Mouse (Mus musculus) retina, postnatal 1 day (tissue): ENCODE measurements around the gene Nptn.
"Not testable (repeated sequence)": the region's sequence is repeated elsewhere in the genome, so short reads cannot be mapped to it uniquely, and the experiment has no call there.

Experiments used
- DNase-seq: peaks from one replicate; pipeline ENCODE4 v3.0.0-alpha.2; 2012

The Nptn gene

DNA sequence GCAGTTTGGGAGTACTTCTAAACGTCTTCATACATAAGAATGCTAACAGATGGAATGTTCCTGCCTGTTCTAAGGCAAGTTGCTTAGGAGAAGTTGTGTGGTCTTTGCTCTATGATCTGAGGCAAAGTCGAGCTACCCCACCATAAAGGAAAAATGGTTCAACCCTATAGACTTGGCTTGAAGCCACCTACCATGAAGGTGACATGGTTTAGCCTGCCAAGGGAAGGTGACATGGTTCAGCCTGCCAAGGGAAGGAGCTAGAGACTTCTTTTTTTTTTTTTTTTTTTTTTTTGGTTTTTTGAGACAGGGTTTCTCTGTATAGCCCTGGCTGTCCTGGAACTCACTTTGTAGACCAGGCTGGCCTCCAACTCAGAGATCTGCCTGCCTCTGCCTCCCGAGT lies 16.1 kb upstream of the Nptn start:
- not testable (repeated sequence) for DNase-seq

DNA sequence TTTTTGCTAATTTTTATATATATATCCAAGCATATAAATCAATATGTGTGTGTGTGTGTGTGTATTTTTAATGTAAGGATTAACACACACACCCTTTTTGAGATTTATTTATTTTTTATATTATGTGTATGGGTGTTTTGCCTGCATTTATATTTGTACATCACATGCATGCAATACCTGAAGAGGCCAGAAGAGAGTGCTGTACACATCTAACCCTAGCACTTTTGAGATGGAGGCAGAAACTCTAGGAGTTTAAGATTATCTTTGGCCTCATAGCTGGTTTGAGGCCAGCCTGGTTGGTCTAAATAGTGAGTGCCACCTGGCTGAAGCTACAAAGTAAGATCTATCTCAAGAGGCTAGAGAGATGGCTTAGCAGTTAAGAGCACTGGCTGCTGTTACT lies 14.4 kb upstream of the Nptn start:
- DNase-seq = peak; percentile 51

DNA sequence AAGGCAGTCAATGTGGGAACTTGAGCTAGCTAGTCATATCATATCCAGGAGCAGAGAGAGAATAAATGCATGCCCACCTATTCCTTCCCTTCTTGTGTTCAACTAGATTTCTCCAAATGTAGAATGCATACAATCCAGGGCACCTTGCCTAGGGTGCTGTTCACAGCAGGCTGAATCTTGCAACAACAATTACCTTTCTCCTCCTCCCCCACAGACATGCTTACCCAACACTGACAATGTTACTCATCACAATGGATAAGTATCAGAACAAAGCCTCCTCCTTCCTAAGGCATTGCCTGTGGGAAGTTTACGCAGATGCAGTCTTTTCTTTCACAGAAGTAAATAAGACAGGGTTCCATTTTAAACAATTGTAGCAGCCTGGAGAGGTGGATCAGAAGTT lies 11.0 kb upstream of the Nptn start:
- DNase-seq = no peak

DNA sequence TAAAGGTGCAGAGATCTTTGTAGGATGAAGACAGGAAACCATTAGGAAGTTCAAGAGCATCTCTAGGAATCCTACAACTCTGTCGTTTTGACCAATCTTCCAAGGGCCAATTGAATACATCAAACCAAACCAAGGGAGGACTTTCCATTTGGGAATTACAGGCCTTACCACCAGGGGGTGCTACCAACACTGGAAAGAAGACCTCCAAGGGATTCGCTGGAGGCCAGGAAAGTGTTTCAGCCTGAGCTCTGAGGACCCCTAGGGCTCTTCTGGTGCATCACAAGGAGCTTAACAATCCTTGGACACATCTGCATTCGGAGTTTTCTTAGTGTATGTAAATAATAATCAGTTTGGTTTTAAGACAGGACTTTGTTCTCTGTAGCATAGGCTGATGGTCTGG lies 3.4 kb upstream of the Nptn start:
- peak; percentile 92 for DNase-seq

DNA sequence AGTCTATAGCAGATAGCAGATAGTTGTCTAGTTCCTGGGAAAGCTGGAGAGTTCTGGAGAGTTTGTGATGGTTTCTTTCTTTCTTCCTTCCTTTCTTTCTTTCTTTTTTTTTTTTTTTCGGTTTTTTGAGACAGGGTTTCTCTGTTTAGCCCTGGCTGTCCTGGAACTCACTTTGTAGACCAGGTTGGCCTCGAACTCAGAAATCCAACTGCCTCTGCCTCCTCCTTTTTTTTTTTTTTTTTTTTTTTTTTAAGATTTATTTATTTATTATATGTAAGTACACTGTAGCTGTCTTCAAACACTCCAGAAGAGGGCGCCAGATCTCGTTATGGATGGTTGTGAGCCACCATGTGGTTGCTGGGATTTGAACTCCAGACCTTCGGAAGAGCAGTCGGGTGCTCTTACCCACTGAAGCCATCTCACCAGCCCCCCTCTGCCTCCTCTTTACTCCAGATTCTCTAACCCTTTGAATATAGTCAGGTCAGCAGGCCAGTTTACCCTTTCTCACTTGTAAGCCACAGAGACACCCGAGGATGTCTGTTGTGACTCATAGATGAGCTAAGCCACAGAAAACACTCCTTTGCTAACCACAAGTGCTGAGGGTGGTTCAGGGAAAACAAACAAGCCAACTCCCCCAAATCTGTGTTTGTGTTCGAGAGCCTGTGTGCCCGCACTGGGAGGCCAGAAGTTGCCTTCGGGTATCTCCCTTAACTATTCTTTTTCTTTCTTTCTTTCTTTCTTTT lies 1.4 kb upstream of the Nptn start:
- not testable (repeated sequence) for DNase-seq

DNA sequence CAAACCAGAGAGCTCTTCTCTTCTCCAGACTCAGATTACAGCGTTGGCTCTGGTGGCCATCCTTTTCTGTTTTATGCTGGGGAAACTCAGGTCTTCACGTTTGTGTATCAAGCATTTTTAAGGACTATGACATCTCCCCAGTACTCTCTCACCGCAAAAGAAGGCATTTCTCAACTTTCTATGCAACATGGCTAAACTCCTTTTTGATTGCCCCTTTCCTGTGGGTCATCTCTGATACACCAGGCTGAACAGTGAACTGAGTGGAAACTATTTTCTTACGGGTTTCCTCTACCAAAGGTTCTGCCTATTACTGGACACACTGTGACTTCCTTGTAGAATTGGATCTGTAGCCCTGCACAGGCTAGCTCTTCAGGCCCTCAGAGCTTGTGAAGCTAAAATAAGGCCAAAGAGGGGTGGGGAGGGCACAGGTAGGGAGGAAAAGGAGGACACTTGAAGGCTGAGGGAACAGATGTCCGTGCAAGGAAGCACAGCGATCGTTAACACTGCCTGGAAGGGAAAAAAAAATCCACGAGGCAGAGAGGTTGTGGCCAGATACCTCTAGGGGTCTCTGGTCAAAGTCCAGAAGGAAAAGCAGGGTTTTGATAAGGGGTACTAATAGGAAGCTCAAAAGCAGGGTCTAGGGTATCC lies 633 bp upstream of the Nptn start:
- no peak for DNase-seq

DNA sequence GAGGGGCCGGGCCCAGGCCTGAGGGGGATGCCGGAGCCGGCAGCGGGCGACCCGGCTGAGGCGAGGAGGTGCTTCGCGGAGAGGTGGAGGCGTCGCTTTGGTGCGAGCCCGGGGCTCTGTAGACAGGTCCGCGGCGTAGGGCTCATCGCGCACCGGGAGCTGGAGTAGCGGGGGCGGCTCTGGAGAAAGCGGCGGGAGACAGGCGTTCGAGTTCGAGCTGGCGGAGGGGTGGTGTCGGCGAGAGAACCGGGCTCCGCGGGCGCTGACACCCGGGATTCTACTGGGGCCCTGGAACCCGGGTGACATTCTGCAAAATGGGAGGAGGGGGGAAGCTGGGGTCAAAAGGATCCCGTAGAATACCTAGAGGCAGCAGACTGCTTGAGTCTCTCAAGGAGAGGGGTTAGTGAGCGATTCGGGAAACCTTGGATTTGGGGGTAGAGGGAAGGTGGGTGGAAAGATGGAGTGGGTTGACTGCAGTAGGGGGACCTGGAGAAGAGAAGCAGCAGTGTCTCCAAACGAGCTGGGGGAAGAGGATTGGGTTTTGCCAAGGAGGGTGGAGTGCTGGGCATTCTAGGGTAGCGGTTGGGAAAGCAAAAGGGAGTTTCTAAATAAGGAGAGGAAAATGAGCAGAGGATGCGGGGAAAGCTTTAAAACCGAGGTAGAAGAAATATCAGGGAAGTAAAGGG lies 684 bp downstream of the Nptn start:
- no peak for DNase-seq

DNA sequence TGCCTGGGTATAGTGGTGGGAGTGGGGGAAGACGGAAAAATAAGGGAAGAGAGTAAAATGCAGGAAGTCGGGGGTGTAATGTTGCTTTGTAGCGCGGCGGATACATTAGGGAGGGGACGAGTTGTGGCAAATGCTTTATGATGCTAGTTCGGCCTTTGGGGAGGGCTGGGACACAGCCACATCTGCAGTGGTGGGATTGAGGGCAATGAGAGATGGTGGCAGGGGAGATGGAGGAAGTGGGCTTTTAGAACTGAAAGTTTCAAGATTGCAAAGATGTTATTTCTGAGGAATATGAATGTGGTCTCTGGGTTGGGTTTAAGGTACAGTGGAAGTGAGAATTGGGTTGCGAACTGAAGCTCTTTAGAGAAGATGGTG lies 1.2 kb downstream of the Nptn start:
- DNase-seq = no peak

DNA sequence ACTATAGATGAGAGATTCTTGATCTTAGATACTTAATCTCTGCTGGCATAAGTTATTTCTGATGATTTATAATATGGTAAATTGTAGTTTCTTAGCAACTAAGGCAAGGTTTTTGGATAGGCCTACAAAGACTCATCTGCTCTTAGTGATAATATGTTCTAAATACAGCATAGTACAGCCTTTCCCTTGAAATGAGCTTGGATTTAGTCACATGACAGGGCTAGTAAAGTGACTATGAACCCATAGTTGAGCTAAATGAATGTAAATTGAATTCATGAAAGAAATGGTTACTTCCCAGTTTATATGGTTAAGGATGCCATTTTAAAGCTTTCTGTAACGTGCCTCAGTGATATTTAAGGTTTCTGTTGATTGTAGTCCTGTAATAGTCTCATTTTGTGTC lies 2.3 kb downstream of the Nptn start:
- DNase-seq = no peak

DNA sequence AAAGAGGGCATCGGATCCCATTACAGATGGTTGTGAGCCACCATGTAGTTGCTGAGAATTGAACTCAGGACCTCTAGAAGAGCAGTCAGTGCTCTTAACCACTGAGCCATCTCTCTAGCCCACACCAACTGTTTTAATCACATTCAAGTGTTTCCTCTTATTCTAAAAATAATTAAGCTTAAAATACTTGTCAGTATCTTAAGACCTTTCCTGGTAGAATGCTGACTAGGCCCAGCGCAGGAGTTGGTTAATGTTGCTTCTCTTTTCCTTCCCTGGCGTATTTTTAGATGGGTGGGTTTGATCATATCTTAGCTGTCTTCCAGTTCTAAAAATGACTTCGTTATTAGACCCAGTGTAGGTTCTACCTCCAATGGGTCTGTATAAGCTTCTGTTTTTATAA lies 6.6 kb downstream of the Nptn start:
- DNase-seq = no peak

DNA sequence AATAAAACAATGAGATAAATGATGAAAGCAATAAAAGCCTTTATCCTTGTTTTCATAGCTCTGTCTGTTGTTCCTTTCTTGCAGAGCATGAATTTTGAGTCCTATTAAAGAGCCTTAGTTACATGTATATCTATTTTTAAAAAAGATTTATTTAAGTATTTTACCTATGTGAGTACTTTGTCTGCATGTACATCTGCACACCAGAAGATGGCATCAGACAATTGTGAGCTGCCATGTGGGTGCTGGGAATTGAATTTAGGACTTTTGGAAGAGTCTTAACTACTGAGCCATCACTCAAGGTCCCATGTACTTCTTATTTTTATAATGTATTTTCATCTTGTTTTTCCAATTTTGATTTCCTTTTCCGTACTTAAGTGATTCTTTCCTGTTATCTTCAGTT lies 13.3 kb downstream of the Nptn start:
- no peak for DNase-seq

DNA sequence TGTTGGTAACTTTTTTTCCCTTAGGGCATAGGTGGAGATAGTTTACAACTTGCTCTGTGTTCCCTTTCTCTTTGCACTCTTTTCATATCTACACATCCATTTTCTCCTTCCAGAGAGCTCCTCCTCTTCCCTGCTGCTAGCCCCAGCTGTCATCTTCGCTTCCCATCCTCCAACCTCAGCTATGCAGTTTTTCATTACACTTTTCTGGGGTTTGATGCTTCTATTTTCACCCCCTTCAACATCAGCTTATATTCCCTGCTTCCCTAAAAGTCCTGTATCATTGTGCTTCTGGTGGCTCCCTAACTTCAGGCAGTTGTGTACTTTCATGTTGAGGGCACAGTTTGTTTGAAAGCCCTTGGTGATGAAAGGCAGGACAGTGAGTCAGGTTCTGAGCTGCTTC lies 31.8 kb downstream of the Nptn start:
- DNase-seq = no peak

DNA sequence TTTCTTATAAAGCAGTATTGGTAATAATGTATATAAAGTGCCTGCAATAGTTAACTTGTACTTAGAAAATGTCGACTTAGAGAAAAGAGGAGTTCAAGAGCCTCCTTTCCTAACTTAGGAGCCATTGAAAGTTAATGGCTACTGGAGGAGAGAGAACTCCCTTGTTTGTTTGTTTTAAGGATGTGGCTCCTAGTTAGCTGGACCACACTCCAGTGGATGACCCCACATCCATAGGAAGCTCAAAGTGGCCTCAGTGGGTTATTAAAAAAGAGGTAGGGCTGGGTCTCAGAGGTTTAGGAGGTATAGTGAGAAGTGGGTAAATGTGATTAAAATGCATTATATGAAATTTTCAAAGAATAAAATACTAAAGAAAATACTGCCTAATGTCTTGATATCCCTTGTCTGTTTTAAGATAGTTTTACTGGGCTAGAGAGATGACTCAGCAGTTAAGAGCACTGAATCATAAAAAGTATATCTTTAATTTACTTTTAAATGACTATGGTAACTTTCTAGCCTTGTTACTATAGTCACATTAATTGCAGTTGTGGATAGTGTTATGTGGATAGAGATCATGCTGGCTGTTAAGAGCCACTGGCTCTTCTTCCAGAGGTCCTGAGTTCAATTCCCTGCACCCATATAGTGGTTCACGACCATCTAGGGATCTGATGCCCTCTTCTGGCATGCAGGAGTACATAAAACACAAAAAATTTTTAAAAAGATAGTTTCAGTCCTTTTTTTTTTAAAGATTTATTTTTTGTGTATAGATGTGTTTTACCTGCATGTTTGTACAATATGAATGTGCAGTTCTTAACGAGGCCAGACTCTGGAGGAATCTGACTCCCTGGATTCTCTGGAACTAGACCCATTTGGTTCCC lies 33.3 kb downstream of the Nptn start:
- no peak for DNase-seq

DNA sequence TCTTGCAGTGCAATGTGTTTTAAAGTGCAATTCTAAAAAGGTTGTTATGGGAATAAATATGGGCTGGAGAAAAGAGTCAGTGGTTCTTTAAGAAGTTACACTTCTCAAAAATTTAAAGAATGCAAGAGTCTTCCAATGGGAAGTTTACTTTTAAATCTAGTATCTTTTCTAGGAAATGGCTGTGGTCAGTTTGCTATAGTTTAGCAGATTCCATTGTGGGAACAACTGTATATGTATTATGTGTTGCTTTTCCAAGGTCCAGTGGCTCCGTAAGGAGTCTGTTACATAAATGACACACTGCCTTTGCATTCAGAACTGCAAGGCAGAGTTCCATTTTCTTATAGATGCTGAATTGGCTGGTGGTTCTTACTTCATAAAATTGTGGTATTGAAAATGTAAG lies 41.0 kb downstream of the Nptn start:
- DNase-seq = no peak

DNA sequence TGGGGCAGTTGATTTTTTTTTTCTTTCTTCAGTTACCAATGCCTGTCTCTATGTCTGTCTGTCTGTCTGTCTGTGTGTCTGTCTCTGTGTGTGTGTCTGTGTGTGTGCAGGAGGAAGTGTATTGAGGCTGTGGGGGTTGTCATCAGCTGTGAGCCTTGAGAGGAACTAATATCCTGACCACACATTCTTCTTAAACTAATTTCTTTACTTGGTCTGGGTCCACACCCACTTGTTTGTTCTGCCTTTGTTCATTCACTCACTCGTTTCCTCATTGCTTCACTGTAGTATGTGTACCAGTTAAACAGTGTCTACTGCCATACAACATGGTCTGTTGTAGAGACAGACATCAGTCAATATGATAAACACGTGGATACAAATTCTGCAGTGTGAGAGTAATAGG lies 45.2 kb downstream of the Nptn start:
- DNase-seq = no peak

DNA sequence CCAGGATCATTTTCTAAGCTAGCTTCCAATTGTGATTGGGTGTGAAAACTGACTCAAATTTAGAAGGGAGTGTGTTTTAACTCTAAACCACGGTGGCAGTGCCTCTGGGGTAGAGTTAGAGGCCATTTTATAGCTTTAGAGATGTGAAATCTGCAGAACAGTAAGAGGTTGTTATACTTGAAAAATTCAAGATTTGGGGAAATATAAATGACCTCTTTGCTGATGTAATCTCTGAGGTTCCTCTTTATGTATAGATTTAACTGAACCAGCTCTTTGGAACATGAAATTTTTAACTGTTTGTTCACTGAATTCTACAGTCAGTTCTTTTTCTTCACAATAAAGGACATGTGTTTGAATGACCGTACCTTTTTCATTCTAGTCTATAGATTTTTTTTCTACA lies 48.4 kb downstream of the Nptn start:
- no peak for DNase-seq

DNA sequence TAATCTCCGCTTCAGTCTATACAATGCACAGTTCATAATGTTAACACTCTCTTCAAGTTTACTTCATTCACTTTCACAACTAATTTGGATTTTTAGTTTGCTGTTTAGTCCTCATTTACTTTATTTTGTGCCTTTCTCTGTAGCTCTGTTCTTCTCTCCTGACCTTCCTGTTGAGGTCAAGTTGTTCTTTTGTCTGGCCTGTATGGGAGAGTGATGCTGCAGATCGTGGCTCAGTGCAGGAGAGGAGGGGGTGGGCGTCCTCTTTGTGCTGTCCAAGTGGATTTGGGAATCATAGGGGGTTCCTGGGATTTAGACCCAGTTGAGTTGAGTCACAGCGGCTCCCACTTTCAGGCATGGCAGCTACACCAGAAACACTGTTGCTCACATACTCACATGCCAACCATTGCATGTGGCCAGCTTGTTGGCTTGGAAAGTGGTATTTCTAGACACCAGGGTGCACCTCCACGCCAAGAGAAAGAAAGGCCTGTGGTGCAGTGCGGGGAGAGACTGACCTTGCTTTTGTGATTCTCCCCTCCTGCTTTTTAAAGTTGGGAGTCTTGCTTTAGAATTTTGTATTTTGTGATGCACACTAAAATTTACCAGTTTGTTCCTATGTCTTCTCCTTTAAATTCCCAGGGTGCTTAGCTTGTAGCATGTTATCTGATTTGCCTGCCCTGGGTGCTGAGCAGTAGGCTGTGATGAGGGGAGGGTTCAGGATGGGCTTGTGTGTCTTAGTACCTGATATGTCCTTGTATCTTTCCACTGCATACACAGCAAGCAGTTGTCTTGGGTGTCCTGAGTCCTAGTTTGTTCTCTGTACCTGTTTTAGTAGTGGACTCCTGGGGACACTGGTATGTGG lies 66.6 kb downstream of the Nptn start:
- no peak for DNase-seq

DNA sequence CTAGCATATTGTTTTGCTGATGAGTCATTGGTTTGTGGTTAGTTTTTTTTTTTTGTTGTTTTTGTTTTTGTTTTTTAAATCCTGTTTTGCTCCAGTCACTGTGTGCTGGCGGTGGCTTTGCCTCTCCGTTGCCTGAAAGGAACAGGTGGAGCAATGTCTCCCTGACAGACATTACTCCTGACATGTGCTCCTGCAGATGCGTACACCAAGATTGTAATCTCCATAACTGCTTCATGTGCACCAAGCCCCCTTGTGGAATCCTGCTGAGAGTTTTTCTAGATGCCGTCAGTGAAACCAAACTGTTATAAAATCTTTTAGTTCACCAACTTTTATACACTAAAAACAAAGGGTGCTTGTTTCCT lies 67.2 kb downstream of the Nptn start:
- DNase-seq = no peak

DNA sequence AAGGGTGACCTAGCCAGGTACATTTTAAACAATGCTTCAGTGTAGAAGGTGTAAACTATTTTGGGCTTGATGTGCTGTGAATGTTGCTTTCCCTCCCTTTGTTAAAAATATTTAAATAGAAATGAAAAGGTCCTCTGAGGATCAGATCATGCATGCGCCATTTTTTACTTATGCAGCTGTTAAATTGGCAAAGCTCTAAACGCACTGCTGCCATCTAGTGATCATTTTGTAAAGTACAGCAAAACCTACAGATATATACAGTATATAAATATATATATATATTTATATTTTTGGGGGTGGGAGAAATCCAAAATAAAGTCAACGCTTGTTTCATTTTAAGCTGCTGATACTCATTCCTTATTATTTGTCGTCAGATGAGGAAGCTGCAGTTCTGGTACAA lies 70.0 kb downstream of the Nptn start:
- peak; percentile 78 for DNase-seq

DNA sequence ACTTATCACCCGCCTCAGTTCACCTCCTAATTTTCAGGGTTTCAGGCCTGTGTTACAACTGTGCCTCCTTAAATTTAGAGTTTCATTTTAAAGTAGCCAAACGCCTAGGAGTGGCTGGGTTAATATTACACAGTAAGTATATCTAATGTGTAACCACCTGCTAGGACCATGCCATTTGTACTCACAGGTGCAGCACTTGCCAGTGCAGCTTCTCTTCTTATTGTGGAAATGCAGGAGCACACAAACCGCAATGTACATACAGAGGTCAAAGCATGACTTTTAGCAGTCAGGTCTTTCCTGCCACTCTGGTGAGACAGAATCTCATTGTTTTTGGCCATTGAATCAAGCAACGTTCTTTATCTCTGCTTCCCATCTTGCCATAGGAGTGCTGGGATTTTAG lies 72.5 kb downstream of the Nptn start:
- no peak for DNase-seq

DNA sequence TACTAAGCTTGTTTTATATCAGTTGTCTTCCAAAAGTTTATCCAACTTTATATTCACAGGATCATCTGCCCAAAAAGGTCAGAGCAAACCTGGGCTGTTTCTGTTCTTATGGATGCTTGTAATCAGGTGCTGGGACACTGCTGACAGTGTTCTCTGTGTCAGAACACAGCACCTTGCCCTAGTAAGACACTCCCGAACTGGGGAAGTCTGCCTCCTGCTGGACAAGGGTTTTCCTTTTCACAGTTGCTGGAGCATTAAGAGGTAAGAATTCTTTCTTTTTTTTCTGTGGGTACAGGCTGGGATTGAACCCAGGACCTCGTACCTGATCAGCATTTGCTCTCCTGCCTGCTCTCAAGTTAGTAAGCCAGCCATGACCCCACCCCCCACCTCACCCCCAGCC lies 74.4 kb downstream of the Nptn start:
- DNase-seq = peak; percentile 18

DNA sequence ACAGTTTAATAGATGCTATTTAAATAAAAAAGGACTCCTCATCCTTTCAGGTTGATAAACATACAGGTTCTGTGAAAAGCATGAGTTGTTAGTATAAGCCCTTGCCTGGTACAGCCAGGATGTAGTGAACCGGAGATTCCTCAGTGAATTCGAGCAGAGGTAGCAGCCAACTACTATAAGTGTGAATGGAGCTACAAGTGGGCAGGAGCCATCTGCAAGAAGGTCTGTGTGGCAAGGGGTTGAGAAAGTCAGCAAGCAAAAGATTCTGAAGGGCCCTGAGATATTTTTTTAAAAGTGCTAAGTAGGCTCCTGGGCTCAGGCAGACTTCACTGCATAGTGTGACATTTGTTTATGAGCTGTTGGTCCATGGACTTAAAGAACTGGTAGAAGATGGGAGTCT lies 74.8 kb downstream of the Nptn start:
- DNase-seq = no peak
